14 mouse cellular contexts compared by ENCODE assay signal in genomic region chr16:93461406-93462285, GRCm38 (mm10).
DNase-seq lines count a peak whose midpoint lies in the region; ATAC-seq lines count a peak whose summit lies in the region.
"Had no signal": no experiment of that assay in that cellular context is flagged by ENCODE, and none has a peak within 500 bp of the region (broad histone marks: within the 10 kb centered on the region; RNA-seq: fewer than 3 reads in every experiment).

No protein-coding gene starts in this region.

- no peak overlapping the region for H3K4me3 ChIP-seq in liver, embryonic 11.5 days (ENCODE audit: low read depth, low read length)
- no peak overlapping the region for H3K4me3 ChIP-seq in embryonic facial prominence, embryonic 15.5 days (replicated peaks)
- no peak overlapping the region for H3K4me3 ChIP-seq in heart, embryonic 12.5 days
- no peak overlapping the region for H3K4me3 ChIP-seq in limb, embryonic 11.5 days (ENCODE audit: low read depth, low read length)
- H3K4me3 ChIP-seq: forebrain, embryonic 15.5 days had no signal

- H3K27me3 ChIP-seq in liver, embryonic 11.5 days (replicated peaks; ENCODE audit: control insufficient read depth, insufficient read depth, low read length) = no peaks in the 10 kb centered on the region
- peaks cover 6% of the 10 kb centered on the region; the same call in 1 of the 2 replicates for H3K27me3 ChIP-seq in embryonic facial prominence, embryonic 15.5 days
- H3K27me3 ChIP-seq in heart, embryonic 12.5 days (replicated peaks) = peaks cover 12% of the 10 kb centered on the region
- no peaks in the 10 kb centered on the region for H3K27me3 ChIP-seq in limb, embryonic 11.5 days (ENCODE audit: control insufficient read depth, insufficient read depth, low read length)
- H3K27me3 ChIP-seq: forebrain, embryonic 15.5 days had no signal

- 63% methylated on average over 27 of the region's 27 CpGs for WGBS in liver, embryonic 11.5 days
- WGBS in embryonic facial prominence, embryonic 15.5 days = 70% methylated on average over 27 of the region's 27 CpGs
- WGBS in heart, embryonic 12.5 days = 49% methylated on average over 27 of the region's 27 CpGs
- 67% methylated on average over 27 of the region's 27 CpGs for WGBS in limb, embryonic 11.5 days

- no peaks in the 10 kb centered on the region; the same call in 1 of the 2 replicates for H3K4me1 ChIP-seq in liver, embryonic 11.5 days (replicated peaks; ENCODE audit: control insufficient read depth, insufficient read depth, low read length)
- H3K4me1 ChIP-seq in embryonic facial prominence, embryonic 15.5 days = peaks cover 29% of the 10 kb centered on the region
- H3K4me1 ChIP-seq in heart, embryonic 12.5 days (replicated peaks) = peaks cover 28% of the 10 kb centered on the region
- peaks cover 15% of the 10 kb centered on the region for H3K4me1 ChIP-seq in limb, embryonic 11.5 days (ENCODE audit: control insufficient read depth, insufficient read depth, low read length)

- DNase-seq in liver, embryonic 11.5 days (ENCODE audit: low spot score) = no peak
- DNase-seq in liver = no peak
- DNase-seq in limb, embryonic 11.5 days (ENCODE audit: low spot score) = no peak
- DNase-seq in cerebellum, postnatal 25 days = no peak
- DNase-seq in cerebellum, adult 18-20 months = no peak
- DNase-seq: adrenal gland, postnatal 10 days; cerebellum, adult 8-10 months; kidney, postnatal 25 days; thymus, adult 18-20 months had no signal

- H3K9ac ChIP-seq in liver, embryonic 11.5 days (ENCODE audit: low read depth, low read length) = no peak overlapping the region
- no peak overlapping the region for H3K9ac ChIP-seq in embryonic facial prominence, embryonic 15.5 days
- peak overlapping the region; percentile 38; the same call in 1 of the 2 replicates for H3K9ac ChIP-seq in heart, embryonic 12.5 days
- no peak overlapping the region for H3K9ac ChIP-seq in limb, embryonic 11.5 days (ENCODE audit: low read length)
- H3K9ac ChIP-seq: forebrain, embryonic 15.5 days; liver, embryonic 14.5 days had no signal

- no peaks in the 10 kb centered on the region for H3K36me3 ChIP-seq in liver, embryonic 11.5 days (ENCODE audit: control insufficient read depth, insufficient read depth, low read length)
- no peaks in the 10 kb centered on the region for H3K36me3 ChIP-seq in embryonic facial prominence, embryonic 15.5 days
- no peaks in the 10 kb centered on the region for H3K36me3 ChIP-seq in heart, embryonic 12.5 days
- no peaks in the 10 kb centered on the region for H3K36me3 ChIP-seq in limb, embryonic 11.5 days (ENCODE audit: control insufficient read depth, insufficient read depth, low read length)
- H3K36me3 ChIP-seq: forebrain, embryonic 15.5 days had no signal

- H3K27ac ChIP-seq in liver, embryonic 11.5 days (ENCODE audit: low read depth, low read length) = 0 out of 2 replicates have a peak overlapping the region, but pooled peaks have one; percentile 5
- 0 out of 2 replicates have a peak overlapping the region, but pooled peaks have one; percentile 11 for H3K27ac ChIP-seq in embryonic facial prominence, embryonic 15.5 days (replicated peaks)
- peak overlapping the region; percentile 73 for H3K27ac ChIP-seq in heart, embryonic 12.5 days (ENCODE audit: poor library complexity, severe bottlenecking)
- H3K27ac ChIP-seq in limb, embryonic 11.5 days (replicated peaks; ENCODE audit: low read depth, low read length) = no peak overlapping the region
- H3K27ac ChIP-seq: forebrain, embryonic 15.5 days; liver, embryonic 14.5 days had no signal

- no peak overlapping the region for H3K4me2 ChIP-seq in liver, embryonic 11.5 days
- H3K4me2 ChIP-seq in embryonic facial prominence, embryonic 15.5 days (replicated peaks) = no peak overlapping the region
- H3K4me2 ChIP-seq in heart, embryonic 12.5 days = peak overlapping the region; percentile 32; the same call in 1 of the 2 replicates
- no peak overlapping the region for H3K4me2 ChIP-seq in limb, embryonic 11.5 days (ENCODE audit: low read depth, severe bottlenecking)
- H3K4me2 ChIP-seq: forebrain, embryonic 15.5 days had no signal

- ATAC-seq in liver, embryonic 11.5 days (replicated peaks; ENCODE audit: low FRiP score) = no peak
- no peak for ATAC-seq in embryonic facial prominence, embryonic 15.5 days (ENCODE audit: insufficient number of reproducible peaks, low FRiP score, low TSS enrichment, low read depth)
- ATAC-seq in heart, embryonic 12.5 days (ENCODE audit: insufficient number of reproducible peaks, low FRiP score) = peak; percentile 64
- 0 out of 2 replicates have a peak, but pooled peaks have one; percentile 48 for ATAC-seq in limb, embryonic 11.5 days (ENCODE audit: insufficient number of reproducible peaks, low FRiP score, low TSS enrichment, low read depth)
- ATAC-seq: CD4-positive, CD25-positive, alpha-beta regulatory T cell, adult 4 months; forebrain, embryonic 15.5 days had no signal

- no peaks in the 10 kb centered on the region for H3K9me3 ChIP-seq in liver, embryonic 11.5 days (ENCODE audit: control insufficient read depth, low read length)
- H3K9me3 ChIP-seq in embryonic facial prominence, embryonic 15.5 days (replicated peaks) = no peaks in the 10 kb centered on the region
- no peaks in the 10 kb centered on the region for H3K9me3 ChIP-seq in heart, embryonic 12.5 days (replicated peaks)
- no peaks in the 10 kb centered on the region for H3K9me3 ChIP-seq in limb, embryonic 11.5 days (ENCODE audit: control insufficient read depth, low read length)
- H3K9me3 ChIP-seq: forebrain, embryonic 15.5 days had no signal

Comparison
In these comparisons a context has a peak if more than half of its experiments do, and no peak if none do; other contexts are left out.
1. ATAC-seq: peak in heart, embryonic 12.5 days (single experiment) and limb, embryonic 11.5 days (single experiment); none in liver, embryonic 11.5 days (single experiment) and embryonic facial prominence, embryonic 15.5 days (single experiment).